Mouse (Mus musculus): ENCODE measurements at regions not wholly inside any gene's neighbourhood (a gene's known extent, or its start where the extent isn't known, plus 50 kb on each side); places are given as distances from the start of the nearest gene placed in this dataset.

DNA sequence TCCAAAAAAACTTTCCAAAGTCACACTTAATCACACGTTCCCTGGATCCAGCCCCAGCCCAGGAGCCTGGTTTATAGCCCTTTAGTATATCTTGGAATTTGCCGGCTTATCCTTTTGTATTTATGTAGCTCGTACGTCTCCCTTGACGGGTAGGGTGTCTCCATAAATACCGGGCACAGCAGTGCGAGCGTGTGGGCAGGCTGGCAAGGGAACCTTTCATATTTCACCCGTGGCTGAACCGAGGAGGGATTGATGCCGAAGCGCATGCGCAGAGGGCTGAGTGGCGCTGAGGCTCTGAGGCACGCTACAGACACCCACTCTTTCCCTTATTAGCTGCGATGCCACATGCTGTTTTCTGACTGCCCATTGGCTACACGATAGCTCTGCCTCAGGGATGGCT lies 301.9 kb upstream of the Kcnab2 start:
- no peak for ATAC-seq (ENCODE audit: low FRiP score)
- Histone ChIP-seq H3K9me3 (no peaks in the 10 kb centered on the region), H3K27ac (no peak overlapping the region), H3K27me3 (no peaks in the 10 kb centered on the region), H3K36me3 (replicated peaks) (no peaks in the 10 kb centered on the region), H3K4me2 (no peak overlapping the region), H3K4me3 (replicated peaks) (no peak overlapping the region), H3K4me1 (peaks cover 1% of the 10 kb centered on the region; the same call in 1 of the 2 replicates), H3K9ac (no peak overlapping the region)
- 93% methylated on average over 17 of the region's 17 CpGs for WGBS

DNA sequence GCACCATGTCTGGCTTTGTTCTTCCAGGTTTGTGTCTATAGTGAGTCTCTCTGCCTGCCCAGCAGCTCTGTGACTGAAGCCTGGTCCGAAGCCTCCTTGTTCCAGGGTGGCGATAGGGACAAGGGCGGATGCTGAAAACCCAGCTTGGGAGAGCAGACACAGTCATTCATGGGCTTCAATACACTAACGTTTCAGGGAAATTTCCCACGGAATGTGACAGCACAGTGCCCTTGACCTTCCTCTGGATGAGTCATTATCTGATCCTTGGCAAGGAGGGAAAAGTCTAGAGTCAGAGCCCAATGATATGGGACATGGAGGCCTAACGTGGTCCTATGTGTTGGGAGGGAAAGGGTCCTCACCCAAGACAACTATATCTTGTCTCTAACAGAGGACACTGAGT lies 298.1 kb upstream of the Kcnab2 start:
- Histone ChIP-seq H3K27ac (no peak overlapping the region), H3K36me3 (replicated peaks) (no peaks in the 10 kb centered on the region), H3K9ac (no peak overlapping the region), H3K9me3 (no peaks in the 10 kb centered on the region), H3K27me3 (no peaks in the 10 kb centered on the region), H3K4me2 (no peak overlapping the region), H3K4me1 (no peaks in the 10 kb centered on the region), H3K4me3 (replicated peaks) (no peak overlapping the region)
- 87% methylated on average over 6 of the region's 6 CpGs for WGBS
- ATAC-seq (ENCODE audit: low FRiP score) = no peak

DNA sequence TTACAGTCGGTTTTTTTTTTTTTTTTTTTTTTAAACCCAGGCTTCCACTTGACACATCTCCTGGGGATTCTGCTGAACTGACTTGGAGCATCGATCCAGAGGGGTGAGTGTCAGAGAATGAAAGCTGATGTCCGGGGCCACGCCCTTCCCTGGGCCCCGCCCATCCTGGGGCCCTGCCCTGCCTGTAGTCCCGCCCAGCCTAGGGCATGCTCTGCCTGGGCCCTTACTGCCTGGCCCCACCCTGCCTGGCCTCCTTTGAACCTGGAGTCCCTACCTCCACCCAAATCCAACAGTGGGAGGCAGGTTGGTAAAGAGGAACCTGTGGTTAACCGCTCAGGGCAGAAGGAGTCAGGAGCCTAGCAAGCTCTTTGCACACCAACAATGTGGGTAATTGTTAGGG lies 293.7 kb upstream of the Kcnab2 start:
- Histone ChIP-seq H3K9ac (no peak overlapping the region), H3K9me3 (no peaks in the 10 kb centered on the region), H3K36me3 (replicated peaks) (no peaks in the 10 kb centered on the region), H3K27me3 (no peaks in the 10 kb centered on the region), H3K27ac (no peak overlapping the region), H3K4me1 (no peaks in the 10 kb centered on the region), H3K4me2 (no peak overlapping the region), H3K4me3 (replicated peaks) (no peak overlapping the region)
- ATAC-seq (ENCODE audit: low FRiP score) = no peak
- 82% methylated on average over 7 of the region's 7 CpGs for WGBS

DNA sequence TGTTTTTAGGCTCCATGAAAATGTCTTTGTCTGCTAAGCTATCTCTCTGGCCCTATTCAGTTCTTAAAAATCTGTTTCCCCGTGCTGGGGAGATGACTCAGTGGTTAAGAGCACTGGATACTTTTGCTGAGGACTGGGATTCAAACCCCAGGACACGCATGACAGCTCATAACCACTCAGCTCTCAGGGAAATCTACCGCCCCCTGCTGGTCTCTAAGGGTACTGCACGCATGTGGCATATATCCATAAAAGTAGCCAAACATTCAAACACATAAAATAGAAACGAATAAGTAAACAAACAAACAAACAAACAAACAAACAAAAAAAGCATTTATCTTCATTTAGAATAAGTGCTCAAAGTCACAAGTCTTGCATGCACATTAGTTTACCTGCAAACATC lies 289.7 kb upstream of the Kcnab2 start:
- 89% methylated on average over 5 of the region's 5 CpGs for WGBS
- no peak overlapping the region for H3K4me2 ChIP-seq
- no peaks in the 10 kb centered on the region for H3K27me3 ChIP-seq

DNA sequence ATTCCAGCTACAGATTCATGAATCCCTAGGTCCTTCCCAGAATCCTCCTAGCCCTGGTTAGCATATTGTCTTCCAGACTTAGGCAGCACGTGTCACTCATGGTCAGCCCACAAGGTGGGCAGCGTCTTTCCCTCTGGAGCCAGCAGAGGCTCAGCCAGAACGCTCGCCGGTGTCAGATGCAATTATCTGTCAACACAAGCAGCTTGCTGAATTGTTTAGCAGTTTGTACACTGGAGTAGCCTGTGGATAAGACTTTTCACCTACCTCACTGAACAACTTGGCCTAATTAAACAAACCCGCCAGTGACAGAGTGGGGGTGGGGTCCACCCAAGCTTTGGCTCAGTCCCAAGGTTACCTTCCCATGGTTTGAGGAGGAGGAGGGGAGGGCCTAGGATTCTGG lies 285.4 kb upstream of the Kcnab2 start:
- WGBS = 39% methylated on average over 6 of the region's 6 CpGs
- no peak overlapping the region for H3K4me3 ChIP-seq (replicated peaks)
- ATAC-seq (ENCODE audit: low FRiP score) = no peak
- 0 out of 2 replicates have a peak, but pooled peaks cover 5% of the 10 kb centered on the region for H3K27me3 ChIP-seq
- H3K27ac ChIP-seq = no peak overlapping the region
- no peaks in the 10 kb centered on the region for H3K36me3 ChIP-seq (replicated peaks)
- no peak overlapping the region for H3K9ac ChIP-seq
- H3K4me1 ChIP-seq = peaks cover 8% of the 10 kb centered on the region
- H3K4me2 ChIP-seq = no peak overlapping the region
- 0 out of 2 replicates have a peak, but pooled peaks cover 4% of the 10 kb centered on the region for H3K9me3 ChIP-seq

More for the DNA sequence above, 289.7 kb upstream of the Kcnab2 start:
- Histone ChIP-seq H3K36me3 (replicated peaks) (no peaks in the 10 kb centered on the region), H3K9me3 (0 out of 2 replicates have a peak, but pooled peaks cover 4% of the 10 kb centered on the region), H3K4me3 (replicated peaks) (no peak overlapping the region), H3K27ac (no peak overlapping the region), H3K9ac (no peak overlapping the region), H3K4me1 (peaks cover 8% of the 10 kb centered on the region)
- ATAC-seq (ENCODE audit: low FRiP score) = no peak

DNA sequence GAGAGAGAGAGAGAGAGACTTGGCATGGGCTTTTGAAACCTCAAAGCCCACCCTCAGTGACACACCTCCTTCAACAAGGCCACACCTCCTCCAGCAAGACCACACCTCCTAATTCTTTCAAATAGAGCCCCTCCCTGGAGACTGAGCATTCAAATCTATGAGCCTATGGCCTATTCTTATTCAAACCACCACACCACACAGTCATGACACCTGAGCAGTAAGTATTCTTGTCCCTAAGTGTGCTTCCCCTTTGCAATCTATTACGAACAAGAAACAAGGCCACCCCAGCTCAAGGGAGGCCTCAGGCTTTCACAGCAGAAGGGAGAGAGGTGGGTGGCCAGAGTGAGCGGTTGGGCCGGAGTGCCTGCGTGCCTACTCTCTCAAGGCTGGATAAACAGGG lies 284.9 kb upstream of the Kcnab2 start:
- H3K9ac ChIP-seq = no peak overlapping the region
- H3K4me1 ChIP-seq = peaks cover 8% of the 10 kb centered on the region
- no peaks in the 10 kb centered on the region for H3K36me3 ChIP-seq (replicated peaks)
- H3K4me2 ChIP-seq = no peak overlapping the region
- ATAC-seq (ENCODE audit: low FRiP score) = no peak
- WGBS = 90% methylated on average over 4 of the region's 4 CpGs
- no peak overlapping the region for H3K27ac ChIP-seq
- H3K27me3 ChIP-seq = 0 out of 2 replicates have a peak, but pooled peaks cover 5% of the 10 kb centered on the region
- H3K4me3 ChIP-seq (replicated peaks) = no peak overlapping the region
- H3K9me3 ChIP-seq = 0 out of 2 replicates have a peak, but pooled peaks cover 4% of the 10 kb centered on the region

DNA sequence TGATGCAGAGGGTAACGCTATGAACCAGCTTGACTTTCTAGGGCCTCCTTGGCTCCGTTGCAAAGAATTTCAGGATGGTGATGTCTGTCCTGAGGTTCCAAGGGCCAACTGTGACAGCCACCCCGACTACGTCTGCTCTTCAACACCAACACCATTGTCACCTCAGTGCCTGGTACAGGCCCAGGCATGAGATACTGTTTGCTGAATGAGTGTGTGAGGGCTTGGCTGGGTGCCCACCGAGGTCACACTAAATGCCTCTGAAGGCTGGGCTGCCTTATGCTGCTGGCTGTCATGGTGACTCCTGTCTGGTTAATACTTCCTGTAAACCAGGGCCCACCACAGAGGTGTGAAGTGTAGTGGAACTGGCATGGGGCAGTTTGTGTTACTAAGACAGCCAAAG lies 279.5 kb upstream of the Kcnab2 start:
- no peak overlapping the region for H3K9ac ChIP-seq
- no peak overlapping the region for H3K4me2 ChIP-seq
- no peak for ATAC-seq (ENCODE audit: low FRiP score)
- WGBS = 95% methylated on average over 5 of the region's 5 CpGs
- no peaks in the 10 kb centered on the region; the same call in 1 of the 2 replicates for H3K4me1 ChIP-seq
- H3K36me3 ChIP-seq (replicated peaks) = no peaks in the 10 kb centered on the region
- H3K9me3 ChIP-seq = no peaks in the 10 kb centered on the region
- 0 out of 2 replicates have a peak, but pooled peaks cover 5% of the 10 kb centered on the region for H3K27me3 ChIP-seq
- H3K27ac ChIP-seq = peak overlapping the region; percentile 50
- H3K4me3 ChIP-seq (replicated peaks) = no peak overlapping the region

DNA sequence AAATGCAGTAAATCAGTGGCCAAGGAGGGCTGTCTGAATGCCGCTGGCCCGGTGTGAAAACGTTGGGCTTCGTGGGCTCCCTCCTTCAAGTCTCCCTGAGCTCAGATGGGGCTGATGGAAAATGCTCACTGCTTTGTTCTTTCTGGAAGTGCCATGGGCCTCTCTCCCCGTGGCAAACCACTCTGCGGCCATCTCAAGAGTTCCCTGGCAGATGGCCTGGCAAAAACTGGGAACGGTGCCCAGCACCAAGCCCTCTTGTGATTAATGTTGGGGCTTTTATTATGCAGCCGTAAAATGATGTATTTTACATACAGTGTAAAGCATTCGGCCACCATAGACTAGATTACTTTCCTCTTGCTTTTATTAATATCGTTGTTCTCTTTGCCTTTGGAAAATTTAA lies 278.9 kb upstream of the Kcnab2 start:
- no peak overlapping the region for H3K9ac ChIP-seq
- ATAC-seq (ENCODE audit: low FRiP score) = no peak

DNA sequence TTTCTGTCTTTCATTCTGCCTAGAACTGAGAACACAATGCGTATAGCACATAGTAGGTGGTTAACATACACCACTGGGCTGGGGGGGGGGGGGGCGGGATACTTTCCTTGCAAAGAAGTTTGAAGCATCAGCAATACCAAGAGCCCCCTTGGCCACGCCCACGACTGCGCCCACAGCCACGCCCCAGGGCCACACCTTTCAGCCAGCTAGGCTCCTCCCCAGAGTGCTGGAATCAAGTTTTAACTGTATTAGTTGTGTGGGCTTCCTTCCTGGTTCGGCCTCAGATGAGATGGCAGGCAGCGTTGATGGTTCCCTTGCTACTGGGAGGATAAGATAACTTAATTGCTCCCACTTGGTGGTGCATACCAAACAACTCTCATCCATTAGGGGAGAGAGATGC lies 278.1 kb upstream of the Kcnab2 start:
- no peaks in the 10 kb centered on the region; the same call in 1 of the 2 replicates for H3K4me1 ChIP-seq
- WGBS = 87% methylated on average over 8 of the region's 8 CpGs
- no peak overlapping the region for H3K4me3 ChIP-seq (replicated peaks)
- ATAC-seq (ENCODE audit: low FRiP score) = no peak
- no peaks in the 10 kb centered on the region for H3K9me3 ChIP-seq
- no peak overlapping the region for H3K4me2 ChIP-seq
- H3K27me3 ChIP-seq = 0 out of 2 replicates have a peak, but pooled peaks cover 5% of the 10 kb centered on the region
- H3K36me3 ChIP-seq (replicated peaks) = no peaks in the 10 kb centered on the region
- H3K9ac ChIP-seq = no peak overlapping the region
- H3K27ac ChIP-seq = 0 out of 2 replicates have a peak overlapping the region, but pooled peaks have one; percentile 65

More for the DNA sequence above, 278.9 kb upstream of the Kcnab2 start:
- Histone ChIP-seq H3K4me3 (replicated peaks) (no peak overlapping the region), H3K27me3 (0 out of 2 replicates have a peak, but pooled peaks cover 5% of the 10 kb centered on the region), H3K4me1 (no peaks in the 10 kb centered on the region; the same call in 1 of the 2 replicates), H3K36me3 (replicated peaks) (no peaks in the 10 kb centered on the region), H3K4me2 (no peak overlapping the region), H3K9me3 (no peaks in the 10 kb centered on the region), H3K27ac (peak overlapping the region; percentile 65)
- WGBS = 71% methylated on average over 10 of the region's 10 CpGs

DNA sequence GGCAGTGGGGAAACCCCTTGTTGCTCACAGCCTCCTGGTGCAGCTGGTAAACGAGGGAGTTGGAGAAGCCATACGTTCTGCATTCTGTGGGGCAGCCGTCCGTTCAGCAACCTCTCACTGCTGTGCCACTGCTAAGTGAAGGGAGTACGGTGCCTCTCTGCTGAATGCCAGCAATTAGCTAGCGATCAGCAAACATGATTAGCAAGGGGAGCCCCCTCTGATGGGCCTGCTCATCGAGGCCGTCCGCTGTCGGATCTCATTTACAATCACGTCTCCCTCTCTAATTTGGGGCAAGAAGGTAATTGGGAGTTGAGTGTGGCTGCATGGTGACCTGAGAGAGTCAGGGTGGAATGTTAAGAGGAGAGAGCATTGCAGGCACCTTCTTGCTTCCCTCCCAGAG lies 266.7 kb upstream of the Kcnab2 start:
- Histone ChIP-seq H3K36me3 (replicated peaks) (no peaks in the 10 kb centered on the region), H3K9me3 (no peaks in the 10 kb centered on the region), H3K4me3 (replicated peaks) (no peak overlapping the region), H3K27ac (0 out of 2 replicates have a peak overlapping the region, but pooled peaks have one; percentile 8), H3K27me3 (peaks cover 5% of the 10 kb centered on the region; the same call in 1 of the 2 replicates), H3K4me2 (peak overlapping the region; percentile 27), H3K4me1 (peaks cover 20% of the 10 kb centered on the region), H3K9ac (no peak overlapping the region)
- ATAC-seq (ENCODE audit: low FRiP score) = peak; percentile 55; the same call in 1 of the 2 replicates
- WGBS = 6% methylated on average over 11 of the region's 11 CpGs

DNA sequence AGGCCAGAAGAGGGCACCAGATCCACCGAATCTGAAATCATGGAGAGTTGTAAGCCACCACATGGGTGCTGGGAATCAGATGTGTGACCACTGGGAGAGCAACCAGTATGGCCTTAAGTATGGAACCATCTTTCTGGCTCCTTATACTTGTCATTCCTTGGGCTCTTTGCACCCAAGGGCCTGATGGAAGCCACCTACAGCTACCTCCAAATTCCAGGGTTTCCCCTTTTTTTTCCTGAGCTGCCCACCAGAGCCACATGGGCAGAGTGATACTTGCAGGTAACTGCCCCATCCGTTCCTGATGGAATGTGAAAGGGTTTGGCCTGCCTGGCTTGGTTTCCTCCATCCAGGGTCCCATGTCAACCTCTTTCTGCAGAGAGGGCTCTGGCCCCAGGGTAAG lies 255.3 kb upstream of the Kcnab2 start:
- H3K36me3 ChIP-seq (replicated peaks) = no peaks in the 10 kb centered on the region
- H3K27me3 ChIP-seq = 0 out of 2 replicates have a peak, but pooled peaks cover 4% of the 10 kb centered on the region
- no peak overlapping the region for H3K4me2 ChIP-seq
- no peak overlapping the region for H3K9ac ChIP-seq
- 93% methylated on average over 2 of the region's 2 CpGs for WGBS
- ATAC-seq (ENCODE audit: low FRiP score) = no peak
- H3K4me1 ChIP-seq = peaks cover 21% of the 10 kb centered on the region
- H3K9me3 ChIP-seq = no peaks in the 10 kb centered on the region
- H3K4me3 ChIP-seq (replicated peaks) = no peak overlapping the region
- H3K27ac ChIP-seq = no peak overlapping the region

DNA sequence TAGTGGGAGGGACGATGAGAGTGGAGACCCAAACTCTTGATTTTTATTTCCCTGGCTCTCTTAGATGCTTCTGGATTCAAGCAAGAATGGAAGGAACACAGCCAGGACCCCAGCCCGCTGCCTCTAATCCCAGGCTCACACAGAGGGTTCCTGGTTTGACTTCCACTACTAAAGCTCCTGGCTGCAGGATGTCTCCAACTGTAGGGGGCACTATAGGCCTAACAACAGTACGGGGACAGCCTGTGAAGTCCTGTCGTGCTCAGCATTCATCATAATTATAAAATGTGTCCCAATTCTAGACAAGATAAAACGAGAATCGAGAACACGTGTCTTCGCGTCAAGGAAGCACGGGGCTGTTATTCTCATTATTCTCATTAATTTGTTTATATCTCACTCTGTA lies 254.3 kb upstream of the Kcnab2 start:
- H3K4me1 ChIP-seq = peaks cover 17% of the 10 kb centered on the region; the same call in 1 of the 2 replicates
- ATAC-seq (ENCODE audit: low FRiP score) = no peak
- 70% methylated on average over 10 of the region's 10 CpGs for WGBS
- H3K4me2 ChIP-seq = no peak overlapping the region
- H3K4me3 ChIP-seq (replicated peaks) = no peak overlapping the region
- no peaks in the 10 kb centered on the region for H3K36me3 ChIP-seq (replicated peaks)
- no peak overlapping the region for H3K27ac ChIP-seq
- H3K9ac ChIP-seq = no peak overlapping the region
- 0 out of 2 replicates have a peak, but pooled peaks cover 4% of the 10 kb centered on the region for H3K27me3 ChIP-seq
- no peaks in the 10 kb centered on the region for H3K9me3 ChIP-seq

DNA sequence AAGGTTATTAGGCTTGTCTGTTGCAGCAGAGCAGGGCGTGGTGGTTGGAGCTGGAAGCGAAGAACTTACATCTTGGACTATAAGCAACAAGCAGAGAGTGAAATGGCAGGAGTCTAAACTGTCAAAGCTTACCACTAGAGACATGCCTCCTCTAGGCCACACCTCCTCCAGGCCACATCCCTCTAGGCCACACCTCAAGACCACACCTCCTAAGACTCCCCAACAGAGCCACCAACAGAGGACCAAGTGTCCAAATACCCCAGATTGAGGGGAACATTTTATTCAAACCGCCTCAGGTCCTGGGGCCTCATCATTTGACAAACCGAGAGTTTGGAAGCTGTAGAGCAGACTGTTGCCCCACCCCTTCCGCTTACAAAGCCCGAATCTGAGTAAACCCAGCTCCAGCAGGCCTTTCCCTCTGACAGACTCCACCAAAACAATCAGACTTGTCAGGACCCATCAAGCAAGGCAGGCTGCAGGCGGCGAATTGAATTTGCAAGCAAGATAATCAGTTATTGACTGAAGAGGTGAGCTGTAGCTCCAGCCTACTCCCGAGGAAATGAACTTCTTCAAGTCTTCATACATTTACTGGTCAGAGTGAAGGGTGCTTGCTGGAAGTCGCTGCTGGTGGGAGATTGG lies 253.5 kb upstream of the Kcnab2 start:
- WGBS = 58% methylated on average over 10 of the region's 10 CpGs
- H3K4me1 ChIP-seq = peaks cover 19% of the 10 kb centered on the region
- ATAC-seq (ENCODE audit: low FRiP score) = no peak

More for the DNA sequence above, 253.5 kb upstream of the Kcnab2 start:
- Histone ChIP-seq H3K36me3 (replicated peaks) (no peaks in the 10 kb centered on the region), H3K27ac (no peak overlapping the region), H3K9me3 (no peaks in the 10 kb centered on the region), H3K27me3 (0 out of 2 replicates have a peak, but pooled peaks cover 4% of the 10 kb centered on the region), H3K4me2 (no peak overlapping the region), H3K4me3 (replicated peaks) (no peak overlapping the region), H3K9ac (no peak overlapping the region)
